Mouse (Mus musculus): Measurements from ENCODE around the gene Gm10100. TPM values are rescaled to one million over a fixed set of nuclear protein-coding genes. Genes with fewer than 3 reads are reported as not detected.
A peak's percentile ranks its signal among the peaks of the same experiment; 100 is the strongest.
"Not testable (repeated sequence)": the region's sequence is repeated elsewhere in the genome, so short reads cannot be mapped to it uniquely, and the experiment has no call there.

The Gm10100 gene
- not detected for total RNA-seq (2021)

DNA sequence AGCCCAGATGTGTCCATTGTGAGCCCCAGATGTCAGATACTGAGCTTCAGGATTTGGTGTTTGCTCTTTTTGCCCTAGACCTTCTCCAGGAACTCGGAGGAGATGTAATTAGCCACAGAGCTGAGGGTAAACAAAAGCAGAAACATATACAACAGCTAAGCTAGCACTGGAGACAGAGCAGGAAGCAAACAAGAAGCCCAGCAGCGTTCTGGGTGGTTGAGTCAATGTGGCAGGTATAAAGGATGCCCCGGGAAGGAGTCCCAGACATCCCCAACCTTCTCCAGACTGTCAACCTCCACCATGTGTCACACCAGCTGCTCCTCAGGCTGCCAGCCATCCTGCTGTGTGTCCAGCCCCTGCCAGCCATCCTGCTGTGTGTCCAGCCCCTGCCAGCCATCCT is at the start of gene Gm10100:
TSS of gene Gm10100 (plus strand) at position 301 of the 400 bp plus-strand sequence.
- DNase-seq = no peak
- intact Hi-C loops (cut with DNase I) = loop anchor here (5.0 kb wide), 1 partner anchor 156 kb away; no protein-coding TSS in a partner anchor

DNA sequence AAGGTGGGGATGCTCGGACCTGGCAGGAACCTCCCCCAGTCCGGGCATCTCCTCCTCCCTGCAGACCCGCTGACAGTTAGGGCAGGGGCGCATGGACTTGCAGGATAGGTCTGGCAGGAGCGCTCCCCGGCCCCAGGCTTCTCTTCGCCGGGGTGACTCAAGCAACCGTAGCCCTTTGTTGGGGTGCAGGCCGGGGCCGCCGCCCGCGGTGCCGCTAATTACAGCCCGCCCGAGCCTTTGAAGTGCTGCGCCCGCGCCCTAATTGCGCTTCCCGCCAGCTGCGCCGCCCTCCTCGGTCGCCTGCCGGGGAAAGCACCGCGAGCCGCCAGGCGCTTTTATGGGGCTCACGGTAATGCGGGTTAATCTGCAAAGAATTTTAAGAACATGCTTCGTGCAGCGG is 48.7 kb upstream of the Gm10100 start:
- intact Hi-C loops (cut with DNase I) = no loop called here
- no peak for DNase-seq

DNA sequence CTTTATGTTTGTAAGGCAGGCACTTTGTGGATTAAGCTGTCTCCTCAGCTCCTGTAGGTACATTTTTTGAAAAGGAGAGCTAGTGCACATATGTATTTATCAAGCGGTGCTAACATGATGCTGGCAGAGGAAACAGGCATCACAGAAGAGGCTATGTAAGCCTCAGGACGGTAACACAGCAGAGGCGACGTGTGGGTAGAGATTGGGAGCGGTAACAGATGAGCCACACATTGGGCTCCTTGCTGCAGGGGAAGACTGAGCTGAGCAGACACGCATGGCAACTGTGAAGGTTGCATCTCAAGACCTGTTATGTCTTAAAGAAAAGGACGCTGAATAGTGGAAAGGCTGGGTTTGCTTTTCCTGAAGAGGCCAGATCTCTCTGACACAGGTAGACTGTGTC is 43.3 kb upstream of the Gm10100 start:
- intact Hi-C loops (cut with DNase I) = no loop called here
- DNase-seq = no peak

DNA sequence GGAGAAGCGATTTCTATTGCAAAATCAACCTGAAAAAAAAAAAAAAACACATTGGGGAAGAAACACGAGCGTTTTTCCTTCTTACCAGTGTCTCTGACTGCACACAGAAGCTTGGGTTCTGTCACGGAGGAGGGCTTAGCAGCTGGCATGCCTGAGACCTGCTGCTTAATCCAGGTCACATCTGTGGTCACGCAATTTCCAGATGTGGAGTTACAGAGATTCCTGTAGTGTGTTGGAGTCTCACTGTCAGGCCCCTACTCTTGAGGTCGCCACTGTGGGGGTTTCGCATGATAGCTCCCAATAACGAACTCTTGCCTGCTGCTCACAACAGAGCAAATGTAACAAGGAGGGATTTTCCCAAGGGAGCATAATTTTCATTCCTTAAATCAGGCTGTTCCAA is 42.1 kb upstream of the Gm10100 start:
- intact Hi-C loops (cut with DNase I) = no loop called here
- DNase-seq = no peak

DNA sequence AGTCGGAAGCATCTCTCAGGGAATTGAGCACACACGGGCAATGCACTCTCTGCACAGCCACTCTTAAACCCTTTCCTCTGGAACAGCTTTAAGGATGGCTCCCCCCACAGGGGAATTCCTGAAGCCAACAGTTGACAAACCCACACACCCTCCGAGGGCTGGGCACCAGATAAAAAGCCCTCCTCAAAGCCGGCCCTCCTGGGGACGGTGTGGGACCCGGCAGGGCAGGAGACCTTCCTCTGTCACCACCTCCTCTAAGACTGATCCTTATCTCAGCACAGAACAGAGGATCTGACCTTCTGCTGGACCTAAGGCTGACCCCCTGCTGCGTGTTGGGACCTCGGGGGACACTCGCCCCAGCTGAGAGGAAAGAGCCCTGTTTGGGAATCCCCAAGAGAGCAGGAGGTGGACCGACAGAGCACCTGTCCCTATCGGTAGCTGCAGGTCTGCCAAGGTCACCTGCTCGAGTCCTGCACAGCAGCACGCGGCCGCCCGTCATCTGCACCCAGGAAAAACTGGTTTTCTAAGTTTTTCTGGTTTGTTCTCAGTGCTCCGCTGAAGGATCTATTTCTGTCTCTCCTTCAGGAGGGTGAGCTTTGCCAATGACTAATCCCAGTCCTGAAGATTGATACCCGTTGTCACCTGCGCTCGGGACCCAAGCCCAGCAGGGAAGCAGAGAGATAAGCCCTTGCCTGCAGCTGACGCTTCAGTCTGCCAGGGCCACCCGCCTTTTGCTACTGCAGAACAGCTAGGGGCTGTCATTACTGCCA is 40.2 kb upstream of the Gm10100 start, which contains the start of gene Tspear:
TSS of gene Tspear (plus strand) at position 675 of the 770 bp plus-strand sequence.
- DNase-seq = peak in 1 of 2 experiments; percentile 29
- intact Hi-C loops (cut with DNase I) = no loop called here

DNA sequence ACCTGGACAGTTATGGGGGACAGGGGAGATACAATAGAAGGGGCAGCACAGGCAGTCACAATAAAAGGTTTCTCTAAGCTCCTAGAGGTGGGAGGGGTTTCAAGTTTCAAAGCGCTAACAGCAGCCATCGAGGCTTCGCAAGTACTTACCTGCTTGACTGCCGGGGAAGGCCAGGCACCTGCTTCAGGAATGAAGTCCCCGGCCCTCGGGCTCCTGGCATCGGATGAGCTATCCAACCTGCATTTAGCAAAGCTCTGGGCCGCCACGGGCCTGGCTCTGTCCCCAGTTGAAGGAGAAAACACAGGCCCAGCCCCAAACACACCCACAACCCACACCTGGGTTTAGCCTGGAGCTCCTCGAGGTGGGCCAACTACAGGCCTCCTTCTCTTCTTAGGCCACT is 39.3 kb upstream of the Gm10100 start:
- intact Hi-C loops (cut with DNase I) = no loop called here
- DNase-seq = no peak

DNA sequence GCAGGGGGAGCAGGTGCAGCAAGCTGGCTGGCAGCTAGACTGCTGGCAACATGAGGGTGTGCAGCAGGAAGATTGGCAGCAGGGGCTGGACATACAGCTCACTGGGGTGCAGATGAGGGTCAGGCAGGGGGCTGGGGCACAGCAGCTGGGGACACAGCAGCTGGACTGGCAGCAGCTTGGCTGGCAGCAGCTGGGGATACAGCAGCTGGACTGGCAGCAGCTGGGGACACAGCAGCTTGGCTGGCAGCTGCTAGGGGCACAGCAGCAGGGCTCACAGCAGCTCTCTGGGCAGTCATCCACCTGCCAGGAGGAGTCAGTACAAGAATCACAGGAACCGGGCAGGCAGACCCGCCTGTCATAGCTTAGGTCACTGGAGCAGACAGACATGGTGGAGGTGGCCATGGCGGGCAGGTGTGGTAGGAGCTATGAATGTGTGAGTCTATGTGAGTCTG is 35.9 kb upstream of the Gm10100 start, which contains the start of gene Gm19402:
TSS of gene Gm19402 (minus strand) at position 402 of the 452 bp plus-strand sequence.
- DNase-seq; intact Hi-C loops (cut with DNase I): not testable (repeated sequence)

DNA sequence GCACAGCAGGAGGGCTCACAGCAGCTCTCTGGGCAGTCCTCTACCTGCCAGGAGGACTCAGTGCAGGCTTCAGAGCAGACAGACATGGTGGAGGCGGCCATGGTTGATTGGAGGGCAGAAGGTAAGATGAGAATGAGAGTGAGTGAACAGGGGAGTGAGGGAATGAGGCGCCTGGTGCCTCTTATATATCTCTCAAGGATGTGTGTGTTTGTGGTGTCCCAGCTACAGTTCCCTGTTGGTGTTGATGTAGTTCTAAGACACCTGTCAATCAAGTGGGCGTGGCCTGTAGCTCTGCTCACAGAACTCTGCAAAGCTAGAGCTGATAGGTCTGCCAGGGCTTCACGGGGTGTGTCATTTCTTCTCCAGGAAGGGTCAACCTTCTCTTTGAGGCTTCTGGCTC is 29.2 kb upstream of the Gm10100 start, which contains the start of gene Gm9508:
TSS of gene Gm9508 (minus strand) at position 101 of the 400 bp plus-strand sequence.
- no peak for DNase-seq
- intact Hi-C loops (cut with DNase I) = no loop called here

DNA sequence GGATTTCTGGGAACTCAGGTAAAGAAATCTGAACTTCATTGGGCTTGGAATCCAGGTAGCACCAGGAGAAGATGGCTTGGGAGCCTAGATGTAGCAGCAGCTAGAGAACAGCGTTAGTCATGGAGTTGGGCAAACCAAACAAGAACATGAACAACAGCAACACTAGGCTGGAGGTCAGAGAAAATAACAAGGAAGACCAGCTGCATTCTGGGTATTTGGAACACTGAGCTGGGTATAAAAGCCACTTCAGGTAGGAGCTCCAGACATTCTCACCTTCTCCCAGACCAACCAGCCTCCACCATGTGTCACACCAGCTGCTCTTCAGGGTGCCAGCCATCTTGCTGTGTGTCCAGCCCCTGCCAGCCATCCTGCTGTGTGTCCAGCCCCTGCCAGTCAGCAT is 20.0 kb upstream of the Gm10100 start, which contains the start of gene Gm10272:
TSS of gene Gm10272 (plus strand) at position 301 of the 400 bp plus-strand sequence.
- intact Hi-C loops (cut with DNase I) = no loop called here
- no peak for DNase-seq

DNA sequence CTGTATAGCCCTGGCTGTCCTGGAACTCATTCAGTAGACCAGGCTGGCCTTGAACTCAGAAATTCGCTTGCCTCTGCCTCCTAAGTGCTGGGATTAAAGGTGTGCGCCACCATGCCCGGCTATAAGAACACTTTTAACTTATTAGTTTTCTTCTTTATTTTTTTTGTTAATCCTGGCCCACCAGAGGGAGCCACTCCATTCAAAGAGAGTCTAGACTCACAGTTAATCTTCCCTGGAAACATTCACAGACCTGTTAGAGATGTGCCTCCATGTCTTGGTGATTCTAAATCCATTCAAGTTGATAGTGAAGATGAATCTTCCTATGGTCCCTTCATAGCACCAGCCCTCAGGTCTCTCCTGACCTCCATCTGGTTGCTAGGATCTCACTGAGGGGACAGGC is 16.5 kb upstream of the Gm10100 start:
- peak in 1 of 2 experiments; percentile 23 for DNase-seq
- intact Hi-C loops (cut with DNase I) = no loop called here

DNA sequence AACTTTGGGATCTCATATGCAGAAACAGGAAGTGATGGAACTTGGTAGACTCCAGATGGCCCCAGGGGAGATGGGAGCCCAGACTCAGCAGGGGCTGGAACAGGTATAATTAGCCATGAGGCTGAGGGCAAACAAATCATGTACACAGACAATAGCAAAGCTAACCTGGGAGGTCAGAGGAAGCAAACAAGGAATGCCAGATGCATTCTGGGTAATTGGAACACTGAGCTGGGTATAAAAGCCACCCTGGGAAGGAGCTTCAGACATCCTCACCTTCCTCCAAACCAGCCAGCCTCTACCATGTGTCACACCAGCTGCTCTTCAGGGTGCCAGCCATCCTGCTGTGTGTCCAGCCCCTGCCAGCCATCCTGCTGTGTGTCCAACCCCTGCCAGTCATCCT is 15.1 kb upstream of the Gm10100 start, which contains the start of gene Gm10024:
TSS of gene Gm10024 (plus strand) at position 301 of the 400 bp plus-strand sequence.
- intact Hi-C loops (cut with DNase I) = not testable (repeated sequence)

DNA sequence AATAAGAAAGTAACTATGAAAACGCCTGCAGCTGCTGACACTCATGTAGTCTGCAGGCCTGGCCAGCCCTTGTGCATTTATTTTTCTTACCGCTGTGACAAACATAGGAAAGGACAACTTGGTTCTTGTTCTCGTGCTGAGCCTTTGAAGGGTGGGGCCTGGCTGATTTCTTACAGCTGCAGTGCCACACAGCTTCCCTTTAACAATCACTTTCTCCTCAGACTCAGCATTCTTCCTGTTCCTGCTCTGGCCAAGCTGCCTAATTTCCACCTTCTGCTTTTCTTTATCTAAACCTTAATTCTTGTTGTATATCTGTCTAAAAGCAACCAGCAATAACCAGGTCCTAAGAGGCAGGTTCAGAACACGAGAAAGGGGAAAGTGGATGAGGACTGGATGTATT is 12.6 kb upstream of the Gm10100 start:
- intact Hi-C loops (cut with DNase I) = no loop called here
- DNase-seq = no peak

More for the DNA sequence above, 15.1 kb upstream of the Gm10100 start, which contains the start of gene Gm10024:
- not testable (repeated sequence) for DNase-seq

DNA sequence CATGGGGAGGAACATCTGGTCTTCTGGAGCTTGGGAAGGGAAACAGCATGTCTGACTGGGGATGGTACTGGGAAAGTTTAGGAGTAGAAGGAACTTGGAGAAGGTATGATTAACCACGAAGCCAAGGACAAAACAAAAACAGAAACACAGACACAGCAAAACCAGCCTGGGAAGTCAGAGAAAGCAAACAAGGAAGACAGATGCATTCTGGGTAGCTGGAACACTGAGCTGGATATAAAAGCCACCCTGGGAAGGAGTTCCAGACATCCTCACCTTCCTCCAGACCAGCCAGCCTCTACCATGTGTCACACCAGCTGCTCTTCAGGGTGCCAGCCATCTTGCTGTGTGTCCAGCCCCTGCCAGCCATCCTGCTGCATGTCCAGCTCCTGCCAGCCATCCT is 10.8 kb upstream of the Gm10100 start, which contains the start of gene Gm10142:
TSS of gene Gm10142 (plus strand) at position 301 of the 400 bp plus-strand sequence.
- intact Hi-C loops (cut with DNase I) = no loop called here
- no peak for DNase-seq

DNA sequence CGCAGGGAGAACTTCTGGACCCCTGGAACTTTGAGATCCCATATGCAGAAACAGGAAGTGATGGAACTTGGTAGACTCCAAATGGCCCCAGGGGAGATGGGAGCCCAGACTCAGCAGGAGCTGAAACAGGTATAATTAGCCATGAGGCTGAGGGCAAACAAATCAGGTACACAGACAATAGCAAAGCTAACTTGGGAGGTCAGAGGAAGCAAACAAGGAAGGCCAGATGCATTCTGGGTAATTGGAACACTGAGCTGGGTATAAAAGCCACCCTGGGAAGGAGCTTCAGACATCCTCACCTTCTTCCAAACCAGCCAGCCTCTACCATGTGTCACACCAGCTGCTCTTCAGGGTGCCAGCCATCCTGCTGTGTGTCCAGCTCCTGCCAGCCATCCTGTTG is 6.0 kb upstream of the Gm10100 start, which contains the start of gene Krtap12-1:
TSS of gene Krtap12-1 (plus strand) at position 301 of the 400 bp plus-strand sequence.
- intact Hi-C loops (cut with DNase I); DNase-seq: not testable (repeated sequence)

DNA sequence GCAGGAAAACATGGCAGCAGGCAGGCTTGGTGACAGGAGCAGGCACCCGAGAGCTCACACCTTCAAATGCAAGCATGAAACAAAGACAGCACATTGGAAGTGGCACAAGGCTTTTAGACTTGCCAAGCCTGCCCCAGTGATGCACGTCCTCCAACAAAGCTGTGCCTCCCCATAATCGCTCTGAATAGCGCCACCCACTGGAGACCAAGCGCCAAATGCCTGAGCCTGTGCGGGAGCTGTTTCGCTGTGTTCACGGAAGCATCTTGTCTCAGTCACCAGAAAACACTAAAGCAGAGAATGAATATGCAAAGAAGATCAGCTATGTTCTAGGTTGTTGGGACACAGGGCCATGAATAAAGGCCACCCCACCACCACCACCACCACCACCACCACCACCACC is 1.4 kb upstream of the Gm10100 start:
- intact Hi-C loops (cut with DNase I) = loop anchor here (5.0 kb wide), 1 partner anchor 157 kb away; no protein-coding TSS in a partner anchor
- no peak for DNase-seq

DNA sequence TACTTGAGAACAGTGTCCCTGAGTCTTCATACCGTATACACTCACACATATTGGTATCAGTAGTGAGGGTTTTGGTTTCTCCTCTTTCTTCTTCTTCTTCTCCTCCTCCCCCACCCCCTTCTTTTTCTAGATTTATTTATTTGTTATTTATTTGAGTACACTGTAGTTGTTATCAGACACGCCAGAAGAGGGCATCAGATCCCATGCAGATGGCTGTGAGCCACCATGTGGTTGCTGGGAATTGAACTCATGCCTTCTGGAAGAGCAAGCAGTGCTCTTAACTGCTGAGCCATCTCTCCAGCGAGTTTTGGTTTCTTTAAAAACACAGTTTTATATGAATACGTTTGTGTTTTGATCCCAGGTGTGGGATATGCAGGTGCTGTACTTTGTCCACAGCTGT is 2.0 kb downstream of the Gm10100 start:
- peak in 1 of 2 experiments; percentile 5 for DNase-seq
- intact Hi-C loops (cut with DNase I) = loop anchor here (5.0 kb wide), 1 partner anchor 154 kb away; no protein-coding TSS in a partner anchor

DNA sequence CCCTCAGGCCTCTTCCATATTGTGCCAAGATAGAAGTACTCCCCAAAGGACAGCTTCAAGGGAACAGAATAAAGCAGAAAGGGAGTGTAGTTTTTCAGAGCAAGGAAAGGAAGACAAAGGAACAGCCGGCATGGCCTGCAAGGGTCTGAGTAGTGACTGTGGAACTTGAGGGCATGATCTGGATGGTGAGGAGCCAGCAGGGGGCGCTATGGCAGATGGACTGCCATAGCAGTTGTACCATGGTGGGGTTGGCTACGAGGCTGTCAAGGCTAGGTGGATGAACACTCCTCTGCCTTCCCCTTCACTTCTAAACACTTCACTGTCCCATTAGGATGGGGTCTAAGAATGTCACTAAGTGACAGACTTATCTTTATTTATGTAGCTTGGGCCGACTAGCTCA is 3.0 kb downstream of the Gm10100 start:
- intact Hi-C loops (cut with DNase I) = loop anchor here (5.0 kb wide), 1 partner anchor 153 kb away; no protein-coding TSS in a partner anchor
- DNase-seq = peak in 1 of 2 experiments; percentile 3

DNA sequence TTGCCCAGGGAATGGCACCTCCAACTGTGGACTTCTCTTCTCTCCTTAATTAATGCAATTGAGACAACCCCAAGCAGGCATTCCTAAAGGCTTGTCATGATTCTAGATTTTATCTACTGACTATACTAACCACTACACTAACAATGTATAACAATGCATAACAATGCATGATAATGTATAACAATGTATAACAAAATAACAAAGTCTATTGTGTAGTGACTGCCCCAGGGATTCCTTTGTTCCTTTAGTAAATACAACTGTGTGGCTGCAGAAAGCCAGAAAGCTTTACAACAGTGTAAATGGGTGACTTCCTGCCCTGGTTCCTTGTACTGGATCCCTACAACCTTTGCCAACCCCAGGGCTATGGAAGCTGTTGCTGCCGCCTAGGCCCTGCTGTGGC is 9.6 kb downstream of the Gm10100 start:
- no peak for DNase-seq
- intact Hi-C loops (cut with DNase I) = no loop called here

DNA sequence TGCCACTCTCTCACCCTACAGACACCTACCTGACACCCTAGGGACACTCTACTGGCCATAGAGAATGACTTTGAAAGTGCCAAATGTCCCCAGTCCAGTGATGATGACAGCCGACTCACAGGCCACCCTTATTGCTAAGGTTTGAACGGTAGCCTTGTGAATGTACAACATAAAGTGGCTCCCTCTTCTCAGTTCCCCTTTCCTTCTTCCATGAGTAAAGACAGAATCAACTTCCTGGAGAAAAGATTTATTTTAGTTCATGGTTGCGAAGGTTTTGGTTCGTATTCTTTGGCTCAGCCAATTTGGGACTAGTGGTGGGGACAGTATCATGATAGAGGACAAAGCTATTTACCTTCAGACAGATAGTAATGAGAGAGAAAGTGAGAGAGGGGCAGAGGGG is 12.6 kb downstream of the Gm10100 start:
- no peak for DNase-seq
- intact Hi-C loops (cut with DNase I) = no loop called here

DNA sequence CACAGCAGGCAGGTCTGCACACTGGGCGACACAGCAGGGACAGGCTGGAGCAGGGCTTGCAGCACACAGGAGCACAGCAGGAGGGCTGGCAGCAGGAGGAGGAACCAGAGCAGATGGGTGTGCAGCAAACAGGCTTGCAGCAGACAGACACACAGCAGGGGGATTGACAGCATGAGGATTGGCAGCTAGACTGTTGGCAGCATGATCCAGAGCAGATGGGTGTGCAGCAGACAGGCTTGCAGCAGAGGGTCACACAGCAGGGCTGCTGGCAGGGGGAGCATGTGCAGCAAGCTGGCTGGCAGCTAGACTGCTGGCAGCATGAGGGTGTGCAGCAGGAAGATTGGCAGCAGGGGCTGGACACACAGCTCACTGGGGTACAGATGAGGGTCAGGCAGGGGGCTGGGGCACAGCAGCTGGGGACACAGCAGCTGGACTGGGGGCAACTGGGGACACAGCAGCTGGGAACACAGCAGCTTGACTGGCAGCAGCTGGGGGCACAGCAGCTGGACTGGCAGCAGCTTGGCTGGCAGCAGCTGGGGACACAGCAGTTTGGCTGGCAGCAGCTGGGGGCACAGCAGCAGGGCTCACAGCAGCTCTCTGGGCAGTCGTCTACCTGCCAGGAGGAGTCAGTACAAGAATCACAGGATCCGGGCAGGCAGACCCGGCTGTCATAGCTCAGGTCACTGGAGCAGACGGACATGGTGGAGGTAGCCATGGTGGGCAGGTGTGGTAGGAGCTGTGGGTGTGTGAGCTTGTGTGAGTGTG is 15.8 kb downstream of the Gm10100 start, which contains the start of gene Gm18596:
TSS of gene Gm18596 (minus strand) at position 715 of the 765 bp plus-strand sequence.
- intact Hi-C loops (cut with DNase I); DNase-seq: not testable (repeated sequence)

DNA sequence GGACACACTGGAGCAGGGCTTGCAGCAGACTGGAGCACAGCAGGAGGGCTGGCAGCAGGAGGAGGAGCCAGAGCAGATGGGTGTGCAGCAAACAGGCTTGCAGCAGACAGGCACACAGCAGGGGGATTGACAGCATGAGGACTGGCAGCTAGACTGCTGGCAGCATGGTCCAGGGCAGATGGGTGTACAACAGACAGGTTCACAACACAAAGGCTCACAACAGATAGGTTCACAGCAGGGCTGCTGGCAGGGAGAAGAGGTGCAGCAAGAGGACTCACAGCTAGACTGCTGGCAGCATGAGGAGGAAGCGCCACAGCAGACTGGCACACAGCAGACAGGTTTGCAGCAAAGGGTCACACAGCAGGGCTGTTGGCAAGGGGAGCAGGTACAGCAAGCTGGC is 24.4 kb downstream of the Gm10100 start:
- DNase-seq; intact Hi-C loops (cut with DNase I): not testable (repeated sequence)
